Mouse (Mus musculus) layer of hippocampus, adult 18-20 months (tissue): Measurements from ENCODE around the gene Trf. TPM values are rescaled to one million over a fixed set of nuclear protein-coding genes. Genes with fewer than 3 reads are reported as not detected.

Experiments used
- DNase-seq, 2 experiments: peaks; one replicate each; pipeline ENCODE4 v3.0.0; 2022; ENCODE audit warnings: low spot score in 2 of 2
- long read RNA-seq: library from polyadenylated mRNA; stranded (forward); transcript quantifications from one replicate; pipeline ENCODE4 v2.0.0, GENCODE M21; 2021
- total RNA-seq, 2 experiments: library from RNA; stranded (reverse); gene quantifications; 2 replicates each; pipeline ENCODE4 v1.2.3; 2021

Gene Trf
- 100 to 1,000 TPM; 283 to 288 TPM for total RNA-seq
- long read RNA-seq, transcript Trf-201 (17 exons, 2,571 nt) = major isoform, 708 of 754 reads
- long read RNA-seq, partial matches to known transcripts = 14 of 754 reads
- long read RNA-seq, other reads (novel, unspliced or antisense) = 32 of 754 reads

DNA sequence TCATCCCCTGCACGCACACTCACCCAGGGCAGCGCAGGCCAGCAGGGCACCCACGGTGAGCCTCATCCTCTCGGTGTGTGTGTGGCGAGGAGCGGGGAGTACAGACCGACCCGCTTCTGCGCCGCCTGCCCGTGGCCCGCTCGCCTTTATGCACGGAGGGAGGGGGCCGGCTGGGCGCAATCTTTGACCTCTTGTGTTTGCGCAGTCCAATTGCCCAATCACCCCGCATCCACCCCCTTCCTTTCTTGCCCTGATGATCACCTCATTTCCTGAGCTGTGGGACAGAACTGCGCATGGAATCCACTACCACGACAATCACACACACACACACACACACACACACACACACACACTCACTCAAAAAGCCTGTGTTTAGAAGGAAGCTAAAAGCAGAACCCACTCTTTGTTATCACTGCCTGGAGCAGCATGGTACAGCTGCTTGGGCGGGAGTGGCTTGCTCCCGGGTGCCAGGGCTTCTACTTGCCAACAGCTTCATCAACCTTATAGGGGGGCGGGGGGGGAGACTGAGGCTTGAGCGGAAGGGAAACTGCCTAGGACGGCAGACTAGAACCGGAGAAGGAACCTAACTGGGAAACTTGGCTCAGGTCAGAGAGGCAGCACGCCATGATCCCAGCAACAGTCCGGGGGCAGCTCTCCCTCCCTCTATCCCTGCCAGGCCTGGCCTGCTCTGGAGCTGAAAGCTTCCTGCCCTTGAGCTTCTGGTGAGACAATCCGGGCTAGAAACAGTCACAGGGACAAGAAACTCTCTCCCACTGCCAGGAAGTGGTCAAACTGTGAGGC lies at the start of gene Trf, which contains the start of gene Gm20425:
Gene Trf, minus strand, starts transcription at position 294 of the 801 bp plus-strand sequence.
Gene Gm20425, minus strand, starts transcription at position 157 of the 801 bp plus-strand sequence.
- DNase-seq = peak; percentile 47 to 77

DNA sequence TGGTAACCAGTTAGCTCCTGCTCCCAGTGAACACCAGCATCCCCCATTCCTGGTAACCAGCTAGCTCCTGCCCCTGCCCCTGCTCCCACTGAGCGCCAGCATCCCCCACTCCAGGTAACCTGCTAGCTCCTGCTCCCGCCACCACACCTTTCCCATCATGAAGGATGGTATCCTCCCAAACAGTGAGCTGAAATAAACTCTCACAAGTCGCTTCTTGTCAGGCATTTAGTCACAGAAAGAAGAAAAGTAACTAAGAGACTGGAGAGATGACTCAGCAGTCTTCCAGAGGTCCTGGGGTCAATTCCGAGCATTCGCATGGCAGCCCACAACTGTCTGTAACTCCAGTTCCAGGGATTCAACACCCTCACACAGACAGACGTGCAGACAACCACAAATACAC lies 46.6 kb upstream of the Trf start:
- DNase-seq = no peak

DNA sequence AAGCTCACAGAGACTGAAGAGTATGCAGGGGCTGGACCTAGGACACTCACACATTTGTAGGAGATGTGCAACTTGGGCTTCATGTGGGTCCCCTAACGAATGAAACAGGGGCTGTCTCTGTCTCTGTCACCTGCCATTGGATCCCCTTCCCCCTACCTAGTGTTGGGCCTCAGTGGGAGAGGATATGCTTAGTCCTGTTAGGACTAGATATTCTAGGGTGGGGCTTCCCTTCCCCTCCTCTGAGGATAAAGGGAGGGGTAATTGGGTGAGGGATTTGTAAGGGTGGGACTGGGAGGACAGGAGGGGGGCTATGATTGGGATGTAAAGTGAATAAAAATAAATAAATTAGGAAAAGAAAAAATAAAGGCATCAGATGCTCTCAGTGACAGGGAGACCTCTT lies 45.4 kb upstream of the Trf start:
- DNase-seq = no peak

DNA sequence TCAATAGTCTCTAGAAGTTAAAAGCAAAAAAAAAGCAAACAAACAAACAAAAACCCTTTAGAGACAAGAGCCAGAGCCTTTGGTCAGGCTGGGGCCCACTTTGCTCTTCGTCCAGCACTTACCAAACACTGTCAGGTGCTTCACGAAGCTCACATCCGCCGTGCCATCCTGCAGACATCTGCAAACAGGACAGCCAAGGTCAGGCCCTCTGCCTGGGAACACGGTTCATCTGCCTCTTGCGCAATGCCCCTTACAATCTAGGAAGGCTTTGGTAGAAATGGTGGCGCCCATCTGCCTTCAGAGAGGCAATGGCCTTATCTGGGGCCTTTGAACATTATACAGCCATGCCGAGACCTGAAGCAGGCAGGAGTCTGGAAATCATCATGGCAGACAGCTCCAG lies 44.6 kb upstream of the Trf start:
- DNase-seq = no peak

DNA sequence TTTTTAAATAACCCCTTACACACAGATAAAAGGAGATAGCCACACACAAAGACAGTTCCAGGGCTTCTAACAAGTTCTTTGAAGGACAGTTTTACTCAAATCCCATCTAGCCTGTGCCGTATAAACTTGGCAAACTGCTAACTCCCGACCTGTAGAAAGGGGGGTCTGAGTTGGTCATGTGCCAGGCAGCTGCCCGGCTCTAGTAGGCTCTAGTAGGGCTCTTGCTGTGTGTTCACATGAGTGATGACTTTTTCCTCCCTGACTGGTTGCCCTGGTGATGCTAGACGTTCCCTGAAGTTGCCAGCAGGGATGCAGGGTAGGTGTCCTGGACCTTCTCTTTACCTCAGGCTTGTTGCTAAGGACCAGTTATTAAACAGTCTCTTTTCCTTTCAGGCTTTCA lies 40.9 kb upstream of the Trf start:
- DNase-seq = no peak

DNA sequence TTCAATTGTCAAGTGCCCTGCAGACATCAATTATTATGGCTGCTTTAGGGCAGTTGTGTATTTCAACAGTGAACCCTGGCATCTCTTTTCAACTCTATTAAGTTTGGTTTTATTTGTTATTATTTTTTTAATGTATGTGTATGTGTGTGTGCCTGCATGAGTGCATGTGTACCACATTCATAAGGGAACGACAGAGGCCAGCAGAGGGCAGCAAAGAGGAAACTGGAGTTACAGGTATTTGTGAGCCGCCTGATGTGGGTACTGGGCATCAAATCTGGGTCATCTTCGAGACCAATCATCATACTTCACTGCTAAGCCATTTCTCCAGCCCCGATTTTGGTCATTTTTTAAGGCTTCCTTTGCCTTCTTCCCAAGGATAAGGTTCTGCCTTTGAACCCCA lies 35.5 kb upstream of the Trf start:
- no peak for DNase-seq

DNA sequence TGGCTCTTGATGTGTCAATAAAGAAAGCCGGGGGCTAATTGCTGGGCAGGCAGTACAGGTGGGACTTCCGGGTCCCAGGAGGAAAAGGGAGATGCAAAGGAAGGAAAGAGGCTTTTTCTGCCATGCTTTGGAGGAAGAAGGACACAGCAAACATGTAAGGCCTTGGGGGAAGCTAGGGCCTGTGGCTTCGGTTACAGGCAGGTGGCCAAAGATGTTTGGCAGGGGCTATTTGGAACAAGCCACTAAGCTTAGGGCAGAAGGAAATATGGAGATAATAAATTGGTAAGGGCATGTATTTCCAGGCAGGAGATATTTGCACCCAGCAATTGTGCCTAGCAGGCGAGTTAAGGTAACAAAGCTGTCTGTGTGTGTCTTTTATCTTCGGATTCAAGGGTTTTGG lies 22.7 kb upstream of the Trf start:
- no peak for DNase-seq

DNA sequence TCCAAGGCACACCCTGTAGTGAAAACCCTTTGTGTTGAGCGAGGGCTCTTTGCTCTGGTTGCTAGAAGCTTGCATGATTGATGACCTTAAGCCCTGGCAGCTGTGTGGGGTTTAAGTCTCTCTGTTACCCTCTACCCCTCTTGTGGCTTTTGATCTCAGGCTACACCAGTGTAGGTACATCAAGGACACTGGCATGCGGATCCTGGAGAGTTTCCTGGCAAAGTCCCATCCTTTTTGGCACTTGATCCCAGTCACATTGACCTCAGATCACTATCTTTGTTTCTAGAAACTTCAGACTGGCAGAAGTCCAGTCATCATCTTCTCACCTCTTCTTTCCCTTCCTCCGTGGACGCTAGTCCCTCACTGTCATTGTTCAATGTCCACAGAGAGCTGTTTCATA lies 18.4 kb upstream of the Trf start:
- no peak for DNase-seq

DNA sequence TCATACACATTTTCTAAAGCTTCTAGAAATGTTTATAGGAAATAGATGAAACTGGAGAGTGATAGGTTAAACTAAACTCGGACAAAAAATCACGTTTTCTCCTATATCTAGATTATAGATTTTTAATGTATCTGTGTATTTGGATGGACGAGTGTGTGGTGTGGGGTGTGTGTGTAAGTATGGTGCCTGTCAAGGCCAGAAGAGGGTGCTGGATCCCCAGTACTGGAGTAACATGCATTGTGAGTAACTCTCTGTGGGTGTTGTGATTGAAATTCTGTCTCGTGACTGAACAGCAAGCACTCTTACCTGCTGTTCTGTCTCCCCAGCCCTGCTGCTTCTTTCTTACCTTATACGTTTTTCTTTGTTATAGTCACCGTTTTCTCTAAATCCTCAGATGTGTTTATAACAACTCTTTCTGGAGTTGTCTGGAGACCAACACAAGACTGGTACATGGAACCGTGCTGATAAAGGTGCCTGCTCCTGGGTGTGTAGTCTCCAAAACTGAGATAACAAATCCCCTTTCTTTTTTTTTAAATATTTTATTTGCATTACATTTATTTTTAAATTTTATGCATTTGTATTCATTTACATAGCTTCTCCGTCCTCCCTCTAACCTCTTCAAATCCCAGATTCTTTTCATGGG lies 16.4 kb upstream of the Trf start:
- DNase-seq = no peak

DNA sequence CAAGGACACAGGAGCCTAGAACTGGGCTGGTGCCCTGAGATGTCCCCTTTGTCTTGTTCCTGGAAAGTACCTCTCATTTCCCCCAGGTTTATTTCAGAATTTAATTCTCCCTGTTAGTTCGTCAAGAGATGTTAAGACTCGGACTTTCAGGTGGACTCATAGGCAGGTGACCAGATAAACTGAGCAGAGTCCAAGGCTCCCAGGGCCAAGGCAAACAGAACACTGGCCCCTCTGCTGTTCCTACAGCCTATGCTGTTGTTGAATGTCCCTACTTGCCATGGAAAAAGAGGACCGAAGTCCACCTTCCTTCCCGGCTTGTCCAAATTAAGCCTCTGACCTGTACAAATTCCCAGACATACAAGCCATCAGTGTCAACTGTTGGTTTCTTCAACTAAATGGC lies 13.4 kb upstream of the Trf start:
- no peak for DNase-seq

DNA sequence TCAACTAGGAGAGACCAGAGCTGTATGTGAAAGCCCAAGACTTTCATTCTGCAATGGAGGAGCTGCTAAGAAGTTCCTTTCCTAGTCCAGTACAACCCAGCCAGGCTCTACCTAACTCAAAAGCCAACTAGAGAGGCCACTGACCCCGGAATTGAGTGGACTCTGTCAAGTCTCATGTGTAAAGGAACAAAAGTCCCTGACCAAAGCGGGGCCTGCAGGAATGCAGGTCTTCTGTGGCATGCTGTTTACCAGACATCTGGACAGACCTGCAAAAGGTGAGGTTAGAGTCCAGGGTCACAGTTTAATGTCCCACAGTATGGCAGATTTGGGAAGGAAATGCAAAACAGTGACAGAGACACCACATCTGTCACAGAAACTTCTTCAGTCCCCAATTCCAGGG lies 11.0 kb upstream of the Trf start:
- DNase-seq = no peak

DNA sequence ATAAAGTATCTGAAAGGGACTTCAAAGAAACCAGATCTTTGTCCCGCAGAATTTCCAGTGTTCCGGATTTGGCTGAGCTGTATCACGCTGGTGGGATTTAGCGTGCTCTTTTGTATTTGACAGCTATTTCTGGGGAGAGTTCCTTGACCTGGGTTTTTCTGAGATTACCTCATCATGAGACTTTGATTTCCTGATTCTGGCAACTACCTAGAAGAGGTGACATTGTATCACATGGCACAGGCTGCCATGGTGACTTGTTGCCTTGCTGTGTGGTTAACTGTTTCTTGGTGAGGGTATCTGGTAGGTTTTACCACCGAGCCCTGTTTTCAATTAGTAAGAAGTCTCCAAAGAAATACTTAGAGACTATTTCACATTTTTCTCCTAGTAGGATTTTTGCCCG lies 9.2 kb upstream of the Trf start:
- no peak for DNase-seq

DNA sequence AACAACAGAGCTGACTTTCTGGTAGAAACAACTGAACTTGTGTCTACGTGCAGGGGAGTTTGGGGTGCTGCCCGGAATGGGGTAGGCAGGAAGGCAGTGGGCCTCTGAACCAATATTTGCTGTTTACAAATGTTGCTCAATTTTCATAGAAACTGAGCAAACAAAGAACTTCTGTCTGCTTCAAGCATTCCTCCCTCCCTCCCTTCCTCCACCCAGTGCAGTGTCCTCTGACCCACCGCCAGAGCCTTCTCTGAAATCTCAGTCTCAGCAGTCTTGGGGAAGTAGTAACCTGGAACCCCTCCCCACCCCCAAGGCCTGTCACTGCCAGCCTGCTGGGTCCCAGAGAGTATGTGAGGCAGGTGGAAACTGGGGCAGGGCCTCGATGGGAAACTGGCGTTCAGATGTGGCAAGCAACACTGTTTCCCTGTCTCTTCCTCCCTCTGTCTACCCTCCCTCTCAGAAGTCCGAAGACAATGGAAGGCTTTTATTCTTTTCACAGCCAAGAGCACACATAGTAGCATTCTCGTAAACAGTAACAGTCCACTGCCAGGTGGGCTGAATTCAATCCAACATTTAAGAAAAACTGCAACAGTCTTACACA lies 4.4 kb upstream of the Trf start:
- DNase-seq = peak in 1 of 2 experiments; percentile 38

DNA sequence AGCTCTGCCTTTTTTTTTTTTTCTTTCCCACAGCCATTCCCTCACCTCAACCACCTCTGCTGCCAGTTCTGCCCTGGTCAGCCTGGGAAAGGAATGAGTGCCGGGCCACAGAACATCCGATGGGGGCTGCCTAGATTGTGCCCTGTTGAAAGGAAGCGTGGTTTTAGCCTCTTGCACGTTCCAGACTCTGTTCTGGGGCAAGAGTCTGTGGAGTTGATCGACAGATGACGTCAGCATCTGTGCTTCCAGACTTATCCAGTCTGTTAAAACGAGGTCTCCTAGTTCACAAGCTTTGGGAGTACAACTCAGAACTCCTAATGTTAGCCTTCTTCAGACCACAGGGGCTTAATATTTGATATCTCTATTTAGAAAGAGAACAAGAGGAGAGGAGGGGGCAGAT lies 3.8 kb upstream of the Trf start:
- no peak for DNase-seq

DNA sequence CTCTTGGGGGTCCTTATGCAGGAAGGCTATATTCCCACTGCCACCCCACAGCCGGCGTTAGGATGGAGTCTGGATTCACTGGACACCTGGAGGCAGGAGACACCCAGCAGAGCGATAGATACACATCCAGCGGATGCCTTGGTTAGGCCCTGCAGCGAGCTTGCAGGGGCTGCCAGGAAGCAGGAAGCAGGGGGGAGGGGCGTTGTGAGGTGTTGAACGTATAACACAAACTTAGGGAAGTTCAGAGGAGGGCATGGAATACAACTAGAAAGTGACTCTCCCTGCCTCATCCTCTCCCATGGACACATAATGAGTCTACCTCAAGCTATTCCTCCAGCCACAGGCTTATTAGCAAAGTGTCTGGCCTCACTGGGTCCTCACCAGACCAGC lies 2.8 kb upstream of the Trf start:
- DNase-seq = no peak

DNA sequence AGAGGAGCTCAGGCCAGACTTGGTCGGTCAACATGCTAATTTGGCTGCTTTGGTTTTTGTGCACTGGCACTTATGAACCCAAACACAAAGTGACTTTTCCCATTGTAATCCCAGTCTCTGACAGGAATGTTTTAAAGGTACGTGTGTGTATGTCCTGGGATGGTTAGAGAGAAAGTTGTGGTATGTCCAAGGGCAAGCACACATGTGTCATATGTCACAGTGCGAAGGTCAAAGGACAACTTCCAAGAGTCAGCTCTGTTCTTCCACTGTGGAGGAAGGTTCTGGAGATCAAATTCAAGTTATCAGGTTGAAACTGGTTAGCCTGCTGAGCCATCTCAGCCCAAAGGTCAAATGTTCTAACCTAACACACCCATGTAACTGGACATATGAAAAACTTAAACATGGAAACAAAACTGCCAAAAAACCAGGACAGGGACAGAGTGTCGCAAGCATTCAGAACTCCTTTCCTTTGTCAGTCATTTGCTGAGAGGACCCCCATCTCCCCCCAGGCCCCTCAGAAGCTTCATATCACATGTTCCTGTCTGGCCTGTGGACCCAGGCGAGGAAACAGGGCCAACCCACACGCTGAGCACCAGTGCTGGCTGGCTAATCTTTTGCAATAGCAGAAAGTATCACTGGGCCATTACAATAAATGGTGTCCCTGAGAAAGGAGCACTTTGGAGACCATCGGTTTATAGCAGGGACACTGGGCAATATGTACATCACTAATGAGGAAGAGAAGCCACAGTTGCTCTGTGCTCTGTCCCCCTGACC lies 2.2 kb upstream of the Trf start:
- no peak for DNase-seq

DNA sequence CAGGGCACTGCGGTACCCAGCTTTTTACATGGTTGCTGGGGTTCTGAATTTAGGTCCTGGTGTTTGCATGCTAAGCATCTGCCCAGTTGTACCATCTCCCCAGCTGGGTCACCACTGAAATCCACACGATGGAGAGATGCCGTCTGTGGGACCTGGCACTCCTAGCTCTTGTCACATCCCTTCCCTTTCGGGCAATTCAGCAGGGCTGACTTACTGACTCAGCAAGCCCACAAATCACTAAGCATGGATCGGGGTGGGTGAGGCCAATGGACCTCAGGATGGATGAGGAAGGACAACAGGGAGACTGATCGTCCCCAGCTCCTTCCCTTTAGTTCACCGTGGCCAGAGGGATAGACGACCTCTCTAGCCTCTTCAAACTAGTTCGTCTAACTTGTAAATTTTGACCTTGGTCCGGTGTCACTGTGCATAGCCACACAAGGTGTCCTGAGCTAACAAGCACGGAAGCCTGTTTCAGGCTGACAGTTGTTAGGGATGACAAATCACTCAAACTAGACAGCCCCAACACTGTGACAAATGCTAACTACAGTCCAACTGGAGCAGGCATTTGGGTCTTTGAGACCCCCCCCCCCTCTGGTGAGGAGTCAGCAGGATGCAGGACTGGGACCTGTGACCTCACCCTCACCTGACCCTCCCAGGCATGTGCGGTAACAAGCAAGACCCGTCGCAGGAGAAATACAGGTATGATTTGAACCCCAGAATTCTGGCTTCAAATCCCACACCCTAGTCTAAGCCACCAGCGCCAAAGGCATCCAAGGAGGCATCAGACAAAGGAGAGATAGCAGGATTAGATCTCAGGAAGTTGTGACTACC lies 992 bp downstream of the Trf start:
- no peak for DNase-seq

DNA sequence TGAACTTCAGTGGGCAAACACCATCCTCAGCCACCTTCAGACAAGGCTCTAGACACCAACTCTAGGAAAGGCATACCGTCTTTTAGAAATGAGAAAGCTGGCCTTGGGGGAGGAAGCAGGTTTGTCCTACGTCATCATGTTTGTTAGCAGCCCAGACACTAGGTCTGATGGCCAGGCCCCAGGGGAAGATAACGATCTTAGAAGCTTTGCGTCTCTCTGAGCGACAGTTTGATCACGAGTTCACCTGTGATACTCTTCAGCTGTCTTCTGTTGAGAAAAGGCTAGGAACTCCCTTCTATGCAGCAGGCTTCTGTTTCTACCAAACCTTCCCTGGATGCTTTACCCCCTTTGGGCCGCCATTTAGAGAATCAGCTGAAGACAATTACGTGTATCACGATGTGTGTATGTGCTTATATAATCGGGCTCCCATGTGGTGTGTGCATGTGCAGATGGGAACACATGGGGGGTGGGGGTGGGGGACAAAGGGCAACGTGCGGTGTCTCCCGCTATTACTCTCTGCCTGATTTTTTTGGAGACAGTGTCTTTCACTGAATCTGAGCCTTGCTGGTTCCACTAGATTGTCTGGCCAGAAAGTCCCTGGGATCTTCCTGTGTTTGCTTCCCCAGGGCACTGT lies 1.8 kb downstream of the Trf start:
- DNase-seq = no peak

DNA sequence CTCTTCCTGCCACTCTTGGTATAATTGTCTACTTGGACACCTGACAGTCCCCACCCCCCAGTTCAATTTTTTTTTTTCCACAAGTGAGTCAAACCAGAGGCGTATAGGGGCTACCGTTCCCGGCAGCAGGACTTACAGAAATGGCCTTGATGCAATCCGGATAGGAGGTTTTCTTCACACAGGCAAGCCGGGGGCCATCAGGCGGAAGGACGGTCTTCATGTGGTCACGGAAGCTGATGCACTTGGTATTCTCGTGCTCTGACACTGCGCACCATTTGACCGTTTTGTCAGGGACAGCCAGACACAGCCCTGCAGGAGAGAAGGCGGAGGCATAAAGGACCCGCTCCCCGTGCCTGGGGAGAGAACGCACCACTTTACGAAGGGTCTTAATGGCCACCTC lies 2.5 kb downstream of the Trf start:
- no peak for DNase-seq

DNA sequence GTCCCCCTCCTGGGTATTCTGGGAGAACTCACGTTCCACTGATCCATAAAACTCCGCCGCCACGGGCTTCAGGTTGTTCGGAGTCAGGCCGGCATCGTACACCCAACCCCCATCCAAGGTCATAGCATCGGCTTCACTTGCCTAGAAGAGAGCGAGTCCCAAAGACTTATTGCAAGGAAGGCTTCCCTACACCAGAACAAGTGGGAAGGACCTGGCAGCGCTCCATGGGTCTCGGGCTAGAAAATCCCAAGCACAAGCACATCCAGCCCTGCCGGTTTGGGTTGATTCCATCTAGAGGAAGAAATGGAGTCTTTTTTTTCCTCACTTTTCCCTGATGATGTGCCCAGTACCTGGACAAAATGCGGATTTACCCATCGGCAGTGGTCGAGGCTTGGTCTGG lies 3.4 kb downstream of the Trf start:
- DNase-seq = no peak
